Comparison of ENCODE assay signal across 9 mouse cellular contexts in the genomic region with DNA sequence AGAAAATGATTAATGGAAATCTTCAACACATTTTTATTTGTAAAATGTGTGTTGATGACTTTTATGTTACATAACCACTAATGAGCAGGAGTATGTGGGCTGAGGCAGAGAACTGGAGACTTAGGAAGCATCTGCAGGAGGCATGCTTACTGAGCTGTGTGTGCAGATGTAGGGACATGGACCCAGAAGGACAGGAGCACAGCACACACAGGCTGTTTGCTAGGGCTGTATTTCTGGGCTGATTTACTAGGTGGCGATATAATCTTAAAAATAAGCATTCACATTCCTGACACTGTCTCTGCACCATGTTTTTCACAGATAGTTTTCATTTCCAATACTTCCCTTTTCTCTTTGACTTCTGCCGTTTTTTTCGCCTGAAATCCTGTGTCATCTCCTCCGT.
DNase-seq lines count a peak whose midpoint lies in the region; ATAC-seq lines count a peak whose summit lies in the region.
"Had no signal": no experiment of that assay in that cellular context is flagged by ENCODE, and none has a peak within 500 bp of the region (broad histone marks: within the 10 kb centered on the region; RNA-seq: fewer than 3 reads in every experiment).

No protein-coding gene starts in this region.

- no peaks in the 10 kb centered on the region for H3K36me3 ChIP-seq in midbrain, embryonic 13.5 days

- DNase-seq in cerebellum, adult 9-10 months: peak; percentile 5
- no peak for DNase-seq in cerebellum, adult 11 months
- DNase-seq in ES-CJ7 (ENCODE audit: low read depth, low spot score): peak; percentile 5
- peak; percentile 34 to 80 for DNase-seq in layer of hippocampus, postnatal 14 days (ENCODE audit: low spot score in 2 of 2)
- DNase-seq in spleen, postnatal 4 days (ENCODE audit: low spot score in 2 of 2): no peak
- no peak for DNase-seq in cerebellum, adult 11-12 months

- no peaks in the 10 kb centered on the region for H3K9me3 ChIP-seq in midbrain, embryonic 13.5 days

- no peak overlapping the region for H3K27ac ChIP-seq in midbrain, embryonic 13.5 days
- H3K27ac ChIP-seq: macrophage had no signal

- H3K27me3 ChIP-seq in midbrain, embryonic 13.5 days: no peaks in the 10 kb centered on the region

- H3K4me2 ChIP-seq in midbrain, embryonic 13.5 days (replicated peaks): no peak overlapping the region

- no peaks in the 10 kb centered on the region for H3K4me1 ChIP-seq in midbrain, embryonic 13.5 days (replicated peaks)

- WGBS in midbrain, embryonic 13.5 days: 52% methylated on average over 4 of the region's 4 CpGs

- no peak overlapping the region for H3K4me3 ChIP-seq in midbrain, embryonic 13.5 days (replicated peaks)

- ATAC-seq in frontal cortex, adult (ENCODE audit: low TSS enrichment): peak; percentile 98
- ATAC-seq in midbrain, embryonic 13.5 days: 0 out of 2 replicates have a peak, but pooled peaks have one; percentile 45

- no peak overlapping the region for H3K9ac ChIP-seq in midbrain, embryonic 13.5 days (replicated peaks)

Comparison
In these comparisons a context has a peak if more than half of its experiments do, and no peak if none do; other contexts are left out.
1. DNase-seq: peak in cerebellum, adult 9-10 months (single experiment), ES-CJ7 (single experiment) and layer of hippocampus, postnatal 14 days (2 of 2); none in cerebellum, adult 11 months (single experiment), spleen, postnatal 4 days (0 of 2) and cerebellum, adult 11-12 months (single experiment).